Mouse (Mus musculus): Measurements from ENCODE around the gene Olfr1358.
"Not testable (repeated sequence)": the region's sequence is repeated elsewhere in the genome, so short reads cannot be mapped to it uniquely, and the experiment has no call there.

Olfr1358 gene

GRCm38 (mm10) chr10:78517128-78517527, at the start of gene Olfr1358:
TSS of gene Olfr1358 (plus strand) at chr10:78517428.
- no peak for DNase-seq (ENCODE audit: low spot score in 2 of 2)

DNA sequence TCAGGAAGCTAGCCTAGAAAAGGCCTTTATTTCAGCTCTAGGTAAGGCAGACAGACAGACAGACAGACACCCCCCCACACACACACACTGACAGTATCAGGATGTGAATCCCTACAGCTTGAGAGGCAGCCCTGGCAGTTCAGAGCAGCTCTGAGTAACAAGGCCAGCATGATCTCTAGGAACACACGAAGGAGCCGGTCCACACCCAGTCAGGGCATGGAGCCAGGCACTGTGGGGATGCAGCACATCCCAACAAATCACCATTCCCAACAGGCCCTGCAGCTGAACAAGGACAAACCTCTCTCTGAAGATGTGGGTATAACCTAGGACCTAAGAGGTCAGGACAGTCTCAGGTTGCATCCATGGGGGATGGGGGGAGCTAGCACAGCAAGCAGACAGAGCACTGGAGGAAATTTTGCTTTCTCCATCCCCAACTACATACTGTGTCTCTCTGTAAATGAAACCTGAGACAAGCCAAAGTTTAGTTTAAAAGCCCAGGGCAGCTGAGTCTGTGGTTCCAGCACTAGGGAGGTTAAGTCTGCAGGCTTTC, 49.4 kb upstream of the Olfr1358 start:
- no peak for DNase-seq (ENCODE audit: low spot score in 2 of 2)

DNA sequence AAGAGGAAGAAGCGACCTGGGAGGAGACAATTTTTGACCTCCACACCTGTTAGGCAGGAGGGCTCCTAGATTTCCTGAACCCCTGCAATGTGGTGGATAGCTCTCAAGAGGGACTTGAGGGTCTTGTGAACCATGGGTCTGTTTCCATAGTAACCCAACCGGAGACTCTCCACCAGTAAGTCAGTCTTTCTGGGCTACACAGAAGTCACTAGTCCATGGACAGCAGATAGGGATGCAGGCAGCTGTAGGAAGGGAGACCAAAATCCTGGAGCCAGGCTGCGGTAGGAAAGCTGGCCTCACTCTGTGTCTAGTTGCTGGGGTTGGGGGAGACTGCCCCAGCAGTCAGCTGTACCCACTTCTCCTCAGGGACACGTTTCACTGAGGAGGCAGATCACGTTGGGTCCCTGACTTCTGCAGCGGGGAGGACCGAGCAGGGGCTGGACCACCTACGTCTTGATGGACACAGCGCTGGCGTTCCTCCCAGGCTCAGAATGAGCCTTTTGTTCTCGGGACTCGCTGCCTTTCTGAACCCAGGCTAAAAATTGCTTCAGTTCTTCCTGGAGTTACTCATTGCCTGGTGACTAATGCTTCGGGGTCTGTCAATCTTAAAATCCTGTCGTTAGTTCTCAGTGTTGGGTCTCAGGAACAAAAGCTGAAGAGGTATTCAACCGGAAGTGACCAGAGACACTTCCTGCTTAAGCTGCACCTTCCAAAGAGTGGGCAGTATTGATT, 46.5 kb upstream of the Olfr1358 start:
- peak; percentile 36 to 55 for DNase-seq (ENCODE audit: low spot score in 2 of 2)

DNA sequence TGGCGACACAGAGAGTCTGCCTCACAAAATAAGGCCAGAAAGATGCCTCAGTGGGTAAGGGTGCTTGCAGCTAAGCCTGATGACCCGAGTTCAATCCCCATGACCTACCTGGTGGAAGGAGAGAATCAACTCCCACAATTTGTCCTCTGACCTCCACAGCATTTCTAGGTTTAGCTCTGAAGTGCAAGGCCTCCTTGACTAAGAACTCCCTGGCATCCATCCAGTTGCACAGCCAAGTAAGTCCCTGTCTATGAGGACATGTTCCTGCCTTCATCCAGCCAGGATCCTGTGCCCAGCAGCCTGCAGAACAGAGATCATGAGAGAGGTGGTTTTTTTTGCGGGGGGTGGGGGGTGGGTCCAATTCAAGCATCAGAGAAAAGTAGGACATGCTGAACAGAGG, 45.2 kb upstream of the Olfr1358 start:
- DNase-seq (ENCODE audit: low spot score in 2 of 2) = no peak

GRCm38 (mm10) chr10:78473434-78473833, 43.8 kb upstream of the Olfr1358 start:
- DNase-seq (ENCODE audit: low spot score in 2 of 2) = no peak

- no peak for DNase-seq (ENCODE audit: low spot score in 2 of 2)
These were observed 42.5 kb upstream of the Olfr1358 start for GRCm38 (mm10) chr10:78474759-78475158.

- no peak for DNase-seq (ENCODE audit: low spot score in 2 of 2)
These were observed 40.4 kb upstream of the Olfr1358 start for GRCm38 (mm10) chr10:78476821-78477220.

DNA sequence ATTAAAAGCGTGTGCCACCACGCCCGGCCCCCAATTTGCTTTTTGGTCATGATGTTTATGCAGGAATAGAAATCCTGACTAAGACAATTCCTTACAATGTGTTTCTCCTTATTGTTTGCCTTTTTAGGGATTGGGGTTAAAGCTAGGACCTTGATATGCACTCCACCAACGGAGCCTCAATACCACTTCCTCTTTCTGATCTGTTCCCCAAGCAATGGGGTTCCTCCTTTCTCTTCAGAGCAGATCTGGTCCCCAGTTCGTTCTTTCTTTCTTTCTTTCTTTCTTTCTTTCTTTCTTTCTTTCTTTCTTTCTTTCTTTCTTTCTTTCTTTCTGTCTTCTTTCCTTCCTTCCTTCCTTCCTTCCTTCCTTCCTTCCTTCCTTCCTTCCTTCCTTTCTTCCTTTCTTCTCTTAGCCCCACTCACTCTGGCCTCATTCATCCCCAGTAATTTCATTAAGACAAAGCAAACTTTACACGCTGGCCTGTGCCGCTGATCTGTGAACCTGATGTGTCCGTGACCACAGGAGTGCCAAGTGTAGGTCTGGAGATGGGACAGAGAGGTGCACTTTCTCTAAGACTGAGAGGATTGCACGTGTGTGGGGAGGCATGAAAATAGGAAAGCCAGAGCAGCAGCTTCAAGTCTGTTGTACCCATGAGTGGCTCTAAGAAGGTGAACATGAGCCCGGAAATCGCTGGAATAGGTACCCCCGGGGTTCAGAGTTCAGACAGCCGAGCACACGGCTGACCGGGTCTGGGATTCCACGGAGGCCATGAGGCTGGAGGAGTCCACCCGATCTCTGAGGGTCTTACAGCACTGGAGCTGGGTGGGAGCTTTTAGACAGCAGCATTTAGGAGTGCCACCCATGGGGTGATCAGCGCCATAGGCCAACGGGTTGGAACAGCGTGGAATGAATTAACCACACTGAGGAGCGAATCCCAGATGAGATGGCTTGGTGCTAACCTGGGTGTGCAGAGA, 36.0 kb upstream of the Olfr1358 start:
- DNase-seq (ENCODE audit: low spot score in 2 of 2) = no peak

- no peak for DNase-seq (ENCODE audit: low spot score in 2 of 2)
These were observed 35.2 kb upstream of the Olfr1358 start for GRCm38 (mm10) chr10:78481928-78482499.

GRCm38 (mm10) chr10:78485369-78485768, 31.9 kb upstream of the Olfr1358 start:
- DNase-seq (ENCODE audit: low spot score in 2 of 2) = not testable (repeated sequence)

DNA sequence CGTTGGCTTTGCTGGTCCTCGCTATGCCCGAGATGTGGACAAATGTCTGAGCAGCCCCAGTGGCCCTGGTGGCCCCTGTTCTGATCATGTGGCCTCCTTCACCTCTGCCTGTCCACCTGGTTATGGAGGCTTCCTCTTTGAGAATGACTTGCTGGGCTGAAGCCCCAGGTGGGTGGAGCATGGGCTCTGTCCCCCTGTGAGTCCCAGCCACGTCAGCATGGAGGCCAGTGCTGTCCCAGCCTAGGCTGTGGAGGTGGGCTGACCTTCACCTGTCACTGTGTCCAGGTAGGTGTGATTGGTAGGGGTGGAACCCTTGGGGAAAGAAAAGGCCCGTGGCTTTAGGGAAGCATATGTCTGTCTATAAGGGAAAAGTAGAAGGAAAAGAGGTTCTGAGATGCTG, 30.4 kb upstream of the Olfr1358 start:
- DNase-seq (ENCODE audit: low spot score in 2 of 2) = no peak

- peak; percentile 77 to 83 for DNase-seq (ENCODE audit: low spot score in 2 of 2)
These were observed 29.7 kb upstream of the Olfr1358 start for GRCm38 (mm10) chr10:78487431-78488086.

DNA sequence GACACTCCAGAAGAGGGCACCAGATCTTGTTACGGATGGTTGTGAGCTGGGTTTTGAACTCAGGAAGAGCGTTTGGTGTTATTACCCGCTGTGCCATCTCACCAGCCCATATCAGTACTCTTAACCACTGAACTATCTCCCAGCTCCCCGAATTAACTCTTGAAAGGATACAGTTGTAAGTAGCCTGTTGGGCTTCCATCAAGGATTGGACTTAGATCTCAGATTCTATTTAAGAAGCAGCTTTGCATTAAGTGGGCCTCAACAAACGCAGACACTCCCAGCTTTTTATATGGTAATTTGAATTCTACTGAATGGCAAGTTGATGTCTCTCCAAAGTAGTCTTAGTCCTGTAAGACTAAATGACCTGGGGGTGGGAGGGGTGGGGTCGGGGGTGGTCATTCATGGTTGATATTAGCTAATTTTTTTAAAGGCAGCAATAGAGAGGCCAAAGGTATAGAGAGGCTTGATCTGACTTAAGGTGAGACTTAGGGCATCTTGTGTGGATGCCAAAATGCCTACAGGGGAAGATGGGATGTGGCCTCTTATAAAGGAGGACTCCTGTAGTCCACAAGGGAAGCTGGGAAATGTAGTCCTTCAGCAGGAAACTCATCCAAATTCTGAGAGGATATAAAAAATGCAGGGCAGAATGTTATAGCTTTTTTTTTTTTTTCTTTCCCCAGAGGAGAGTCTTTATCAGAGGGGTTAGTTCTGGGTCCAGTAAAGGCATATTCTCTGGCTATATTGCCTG, 14.1 kb upstream of the Olfr1358 start:
- DNase-seq (ENCODE audit: low spot score in 2 of 2) = no peak

GRCm38 (mm10) chr10:78519792-78520191, 2.6 kb downstream of the Olfr1358 start:
- DNase-seq (ENCODE audit: low spot score in 2 of 2) = no peak

DNA sequence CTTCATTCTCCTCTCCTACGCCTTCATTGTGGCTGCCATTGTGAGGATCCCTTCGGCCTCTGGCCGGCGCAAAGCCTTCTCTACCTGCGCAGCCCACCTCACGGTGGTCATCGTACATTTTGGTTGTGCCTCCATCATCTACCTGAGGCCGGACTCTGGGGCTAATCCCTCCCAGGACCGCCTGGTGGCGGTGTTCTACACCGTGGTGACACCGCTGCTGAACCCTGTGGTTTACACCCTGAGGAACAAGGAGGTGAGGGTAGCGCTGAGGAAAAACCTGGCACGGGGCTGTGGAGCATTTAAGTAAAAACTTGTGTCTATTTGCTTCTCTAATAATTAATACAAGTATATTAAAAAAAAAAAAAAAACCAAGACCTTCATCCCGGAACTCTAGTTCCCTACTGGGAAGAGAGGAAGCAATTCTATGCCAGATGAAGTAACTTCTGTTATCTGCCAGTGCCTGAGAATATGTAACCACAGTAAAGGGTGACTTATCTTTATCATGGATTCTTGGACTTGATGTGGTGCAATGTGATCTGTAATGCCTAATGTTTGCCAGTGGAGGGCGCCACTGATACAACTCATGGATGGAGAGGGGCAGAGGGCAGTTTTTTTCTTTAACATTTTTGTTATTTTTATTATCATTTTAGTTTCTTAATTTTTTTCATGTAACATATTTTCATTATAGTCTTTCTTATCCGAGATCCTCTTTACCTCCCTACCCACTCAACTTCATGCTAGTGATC, 3.2 kb downstream of the Olfr1358 start:
- DNase-seq (ENCODE audit: low spot score in 2 of 2) = no peak

DNA sequence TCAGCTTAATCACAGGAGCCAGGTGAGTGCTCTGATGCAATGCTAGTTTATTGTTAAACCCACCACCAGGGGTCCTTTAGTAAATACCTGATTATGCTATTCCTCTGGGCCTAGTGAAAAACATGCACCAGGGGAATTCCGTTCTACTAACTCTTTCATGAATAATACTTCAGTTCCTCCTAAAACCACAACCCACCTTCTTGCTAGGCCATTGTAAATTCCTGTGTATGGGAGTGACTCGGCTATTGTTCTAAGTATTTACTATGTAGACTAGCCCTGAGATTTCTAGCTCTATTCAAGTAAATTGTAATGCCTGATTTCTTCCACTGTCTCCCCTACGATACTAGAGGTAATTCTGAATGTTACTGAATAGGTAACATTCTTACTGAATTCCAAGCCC, 7.8 kb downstream of the Olfr1358 start:
- DNase-seq (ENCODE audit: low spot score in 2 of 2) = not testable (repeated sequence)

- no peak for DNase-seq (ENCODE audit: low spot score in 2 of 2)
These were observed 8.3 kb downstream of the Olfr1358 start for GRCm38 (mm10) chr10:78525511-78525910.

GRCm38 (mm10) chr10:78540943-78541342, 23.7 kb downstream of the Olfr1358 start:
- peak in 1 of 2 experiments; percentile 12 for DNase-seq (ENCODE audit: low spot score in 2 of 2)

DNA sequence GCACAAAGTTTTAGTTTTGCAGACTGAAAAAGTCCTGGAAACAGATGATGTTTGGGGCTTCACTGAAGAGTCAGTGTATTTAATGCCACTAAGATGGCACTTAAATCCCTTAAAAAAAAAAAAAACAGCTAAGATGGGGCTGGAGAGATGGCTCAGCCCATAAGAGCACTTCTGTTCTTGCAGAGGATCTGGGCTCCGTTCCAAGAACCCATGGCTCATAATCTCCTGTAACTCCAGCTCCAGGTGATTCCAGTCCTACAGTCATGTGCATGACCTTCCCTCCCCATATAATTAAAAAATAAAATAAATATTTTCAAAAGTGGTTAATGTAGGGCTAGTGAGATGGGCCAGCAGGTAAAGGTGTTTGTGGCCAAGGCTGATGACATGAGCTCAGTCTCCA, 47.8 kb downstream of the Olfr1358 start:
- DNase-seq (ENCODE audit: low spot score in 2 of 2) = no peak

- no peak for DNase-seq (ENCODE audit: low spot score in 2 of 2)
These were observed 52.0 kb downstream of the Olfr1358 start for GRCm38 (mm10) chr10:78569191-78569590.
